Mouse (Mus musculus) left cerebral cortex, postnatal 25 days (tissue): ENCODE measurements at regions not wholly inside any gene's neighbourhood (a gene's known extent, or its start where the extent isn't known, plus 50 kb on each side); places are given as distances from the start of the nearest gene placed in this dataset.

Source experiments
- DNase-seq, 2 experiments: peaks; one replicate each; pipeline ENCODE4 v3.0.0; 2022; ENCODE audit warnings: low spot score in 2 of 2, mixed read lengths in 1 of 2
- intact Hi-C: fragments of 180-260 bp; cut with DNase I; formaldehyde crosslinking; loops from one replicate; pipeline ENCODE4 v1.15.1; 2025

GRCm38 (mm10) chr7:77632656-77633055 lies 1105.2 kb downstream of the Ntrk3 start:
- DNase-seq, result no peak
- intact Hi-C loops, result no loop called here

GRCm38 (mm10) chr7:77623491-77623890 lies 1114.3 kb downstream of the Ntrk3 start:
- intact Hi-C loops, result no loop called here
- no peak for DNase-seq

DNA sequence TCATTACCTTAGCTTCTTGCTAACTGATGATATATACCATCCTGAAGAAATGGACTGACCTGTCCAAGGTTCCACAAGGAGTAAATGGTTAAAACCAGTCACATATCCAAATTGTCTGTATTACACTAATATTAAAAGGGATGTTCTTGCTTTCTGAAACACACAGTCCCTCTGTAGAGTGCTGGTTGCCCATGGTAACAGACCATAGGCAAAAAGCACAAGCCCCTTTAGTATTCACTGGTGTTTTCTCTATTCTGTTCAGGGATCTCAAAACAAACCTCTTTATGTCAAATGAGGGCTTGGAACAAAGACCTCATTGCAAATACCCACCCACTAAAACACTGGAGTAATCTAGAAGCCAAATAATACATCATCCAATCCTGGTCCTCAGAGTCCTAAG lies 1114.9 kb downstream of the Ntrk3 start:
- intact Hi-C loops, result no loop called here
- DNase-seq, result no peak

DNA sequence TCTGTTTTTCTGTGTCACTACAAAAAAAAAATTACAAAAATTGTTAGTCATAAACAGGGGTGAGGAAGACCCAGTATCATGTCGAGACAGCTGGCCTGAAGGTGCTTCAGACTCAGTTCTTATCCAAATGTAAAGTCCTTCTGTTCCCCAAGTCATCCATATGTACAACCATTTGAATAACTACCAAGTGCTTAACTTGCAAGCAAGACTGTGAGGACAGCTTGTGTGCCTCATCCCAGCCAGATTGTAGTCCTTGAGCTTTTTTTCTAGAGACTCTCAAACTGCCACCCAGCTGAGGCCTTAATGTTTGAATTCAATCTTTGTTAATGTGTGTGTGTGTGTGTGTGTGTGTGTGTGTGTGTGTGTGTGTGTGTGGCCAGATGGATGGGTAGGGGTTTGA lies 1164.9 kb downstream of the Ntrk3 start:
- intact Hi-C loops, result no loop called here
- DNase-seq, result no peak

DNA sequence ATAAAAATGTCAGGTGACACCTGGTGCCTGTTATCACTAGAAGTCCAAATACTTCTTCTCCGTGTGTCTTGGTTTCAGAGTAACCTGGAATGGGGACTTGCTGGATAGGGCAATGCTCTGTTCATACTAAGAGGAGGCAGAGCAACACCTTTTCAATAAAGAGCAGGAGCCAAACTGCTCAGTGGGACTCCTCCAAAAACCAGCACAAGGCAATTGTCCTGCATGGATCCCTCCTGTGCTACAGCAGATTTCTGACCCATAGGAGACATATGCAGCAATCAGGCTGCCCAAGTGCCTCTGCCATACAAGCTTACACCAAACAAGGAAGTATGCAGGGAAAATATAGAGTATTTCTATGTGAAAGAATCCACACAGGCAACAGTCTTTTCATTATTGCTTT lies 1178.7 kb downstream of the Ntrk3 start:
- intact Hi-C loops, result no loop called here
- no peak for DNase-seq

DNA sequence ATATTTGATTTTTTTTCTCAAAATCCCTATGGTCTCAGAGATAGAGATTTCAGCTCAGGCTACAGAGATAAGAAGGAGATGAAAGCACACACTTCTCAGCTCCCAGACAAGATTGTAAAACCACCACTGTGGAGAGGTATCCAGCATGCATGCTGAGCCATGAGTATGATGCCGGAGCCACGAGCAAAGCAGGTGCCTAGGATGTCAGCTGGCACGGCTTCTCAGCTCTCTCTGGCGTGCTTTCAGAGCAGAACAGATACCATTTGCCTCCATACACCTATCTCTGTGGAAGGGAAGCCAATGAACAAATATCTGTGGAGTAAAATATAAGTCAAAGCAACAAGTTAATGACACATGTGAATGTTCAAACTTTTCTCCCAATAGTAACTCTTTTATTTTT lies 1179.3 kb downstream of the Ntrk3 start:
- no peak for DNase-seq
- intact Hi-C loops, result no loop called here

DNA sequence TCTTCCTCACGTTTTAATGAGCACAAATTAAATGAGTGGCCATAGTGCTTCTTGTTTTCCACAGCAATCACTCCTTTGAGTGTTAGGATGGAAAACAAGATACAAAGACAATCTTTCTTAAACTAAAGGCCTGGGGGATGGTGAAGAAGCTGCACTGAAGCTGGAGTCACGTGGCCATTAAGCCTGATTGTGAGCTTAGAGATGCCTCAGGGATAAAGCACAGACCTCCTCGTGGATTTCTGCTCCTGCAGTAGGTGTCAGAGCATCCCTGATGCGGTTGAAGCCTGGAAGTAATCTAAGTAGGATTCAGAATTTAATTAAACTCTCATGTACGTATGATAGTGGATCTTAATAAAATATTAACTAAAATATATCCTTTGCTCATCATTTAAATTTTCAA lies 1200.9 kb downstream of the Ntrk3 start:
- DNase-seq, result no peak
- intact Hi-C loops, result no loop called here

DNA sequence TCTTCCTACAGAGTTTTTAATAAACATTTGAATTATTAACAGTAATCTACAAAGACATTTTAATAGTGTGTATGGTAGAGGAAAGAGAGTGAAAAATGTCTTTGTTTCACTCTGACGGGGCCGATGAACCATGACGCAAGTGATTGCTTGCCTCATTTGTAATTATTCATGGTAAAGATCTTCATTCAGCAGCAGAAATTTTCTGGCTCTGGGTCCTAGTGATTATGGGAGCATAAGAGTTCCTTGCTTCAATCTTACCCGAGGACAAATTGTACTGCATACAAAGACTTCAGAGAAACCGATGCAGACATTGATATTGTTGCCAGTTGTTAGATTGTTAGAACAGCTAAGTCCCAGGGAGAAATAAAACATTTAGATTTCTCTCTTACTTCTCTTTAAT lies 1209.9 kb downstream of the Ntrk3 start:
- no peak for DNase-seq
- intact Hi-C loops, result no loop called here

DNA sequence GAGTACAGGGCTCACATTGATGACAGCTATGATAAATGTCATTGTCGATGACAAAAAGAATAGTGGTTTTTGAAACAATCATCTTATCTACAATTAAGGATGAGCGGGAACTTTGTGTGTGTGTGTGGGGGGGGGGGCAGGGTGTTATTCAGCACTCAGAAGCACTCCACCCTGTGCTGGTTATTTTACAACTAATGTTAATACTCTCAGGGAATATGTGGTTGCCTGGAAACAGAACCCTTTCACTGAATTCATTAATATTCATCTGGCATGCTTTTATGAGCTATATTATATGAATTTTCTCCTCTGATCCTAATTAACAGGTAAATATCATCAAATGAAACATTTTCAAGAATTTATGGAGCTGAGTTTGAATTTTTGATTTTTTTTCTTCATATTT lies 1228.2 kb downstream of the Ntrk3 start:
- intact Hi-C loops, result no loop called here

DNA sequence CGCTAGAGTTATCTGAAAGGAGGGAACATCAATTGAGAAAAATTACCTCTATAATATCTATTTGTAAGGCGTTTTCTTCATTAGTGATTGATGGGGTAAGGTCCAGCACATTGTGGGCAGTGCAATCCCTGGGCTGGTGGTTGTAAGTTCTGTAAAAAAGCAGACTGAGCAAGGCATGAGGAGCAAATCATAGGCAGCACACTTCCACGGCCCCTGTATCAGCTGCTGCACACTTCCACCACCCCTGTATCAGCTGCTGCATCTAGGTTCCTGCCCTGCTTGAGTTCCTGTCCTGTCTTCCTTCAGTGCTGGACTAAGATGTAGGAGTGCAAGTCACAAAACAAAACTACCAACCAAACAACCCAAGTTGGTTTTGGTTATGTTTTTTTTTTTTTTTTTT lies 1230.2 kb downstream of the Ntrk3 start:
- intact Hi-C loops, result no loop called here
- DNase-seq, result no peak

More for the DNA sequence above, 1228.2 kb downstream of the Ntrk3 start:
- DNase-seq, result no peak

- intact Hi-C loops, result no loop called here
- no peak for DNase-seq
Observed at GRCm38 (mm10) chr7:77502608-77503007, 1235.2 kb downstream of the Ntrk3 start.

GRCm38 (mm10) chr7:77495066-77495465 lies 1242.7 kb downstream of the Ntrk3 start:
- intact Hi-C loops, result no loop called here
- DNase-seq, result no peak

DNA sequence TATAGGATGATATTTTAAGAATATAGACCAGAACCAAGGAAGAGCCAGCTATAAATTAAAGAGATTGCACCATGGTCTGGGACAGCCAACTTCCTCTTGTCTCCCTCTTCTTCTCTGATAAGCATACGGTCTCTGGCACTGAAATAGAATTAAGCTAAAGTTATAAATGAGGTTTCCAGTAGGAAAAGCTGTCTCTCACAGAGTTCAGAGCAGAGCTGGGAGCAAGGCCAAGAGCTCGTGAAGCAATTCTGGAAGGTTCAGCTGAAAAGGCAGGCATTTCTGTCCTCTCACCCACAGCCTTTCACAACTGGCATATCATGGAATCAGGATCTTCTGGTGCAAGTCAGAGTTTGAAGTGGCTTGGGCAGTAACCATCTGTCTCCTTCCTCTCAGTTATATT lies 1247.8 kb downstream of the Agbl1 start:
- intact Hi-C loops, result no loop called here
- peak in 1 of 2 experiments; percentile 27 for DNase-seq

GRCm38 (mm10) chr7:77446052-77446367 lies 1216.3 kb downstream of the Agbl1 start:
- DNase-seq, result no peak
- intact Hi-C loops, result loop anchor here (10.0 kb wide), 1 partner anchor 311 kb away; no protein-coding TSS in a partner anchor

DNA sequence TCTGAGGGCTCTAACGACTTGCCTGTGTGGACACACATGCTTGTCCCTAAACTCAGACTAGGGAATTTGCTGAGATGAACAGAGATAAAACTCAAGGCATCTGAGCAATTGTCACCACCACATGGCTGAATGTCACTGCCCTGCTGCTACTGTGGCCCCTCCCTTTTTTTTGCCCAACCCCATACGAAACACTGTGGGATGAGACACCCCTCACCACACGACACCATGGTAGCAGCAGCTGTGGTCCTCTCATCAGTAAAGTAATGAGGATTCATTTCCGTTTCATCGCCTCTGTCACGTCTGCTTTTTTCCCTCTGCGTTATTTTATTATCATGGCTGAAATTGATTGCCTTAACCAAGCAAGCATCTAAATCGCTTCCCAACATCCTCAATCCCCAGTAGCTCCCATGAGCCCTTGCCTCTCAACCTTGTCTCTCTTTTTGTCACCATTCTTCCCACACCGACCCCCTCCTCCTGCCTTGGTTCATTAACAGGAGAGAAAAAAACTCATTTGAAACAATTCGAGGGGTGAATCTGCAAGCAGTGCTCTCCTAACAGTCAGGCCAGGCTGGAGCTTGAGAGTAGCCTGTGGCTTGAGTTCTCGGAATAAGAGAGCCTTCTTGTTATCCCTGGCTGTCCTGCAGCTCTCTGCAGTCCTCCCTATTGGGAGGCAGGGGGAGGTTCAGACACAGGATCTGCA lies 1215.8 kb downstream of the Agbl1 start:
- DNase-seq, result no peak

DNA sequence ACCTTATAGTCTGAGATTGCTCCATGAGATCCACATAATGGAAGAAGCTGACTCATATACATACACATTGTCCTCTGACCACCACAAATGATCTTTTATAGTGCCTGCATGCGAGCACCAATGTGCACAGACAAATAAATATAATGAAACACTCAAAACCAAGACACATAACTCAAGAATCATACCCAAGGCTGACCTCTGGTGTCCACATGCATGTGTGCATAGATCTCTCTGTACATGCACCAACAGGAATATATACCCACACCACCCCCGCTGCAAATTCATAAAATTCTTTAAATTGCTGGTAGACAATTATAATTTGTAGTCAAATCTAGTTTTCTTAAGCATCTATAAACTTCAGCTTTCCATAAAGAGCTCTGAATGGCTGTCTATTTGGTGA lies 1211.9 kb downstream of the Agbl1 start:
- DNase-seq, result peak in 1 of 2 experiments; percentile 14
- intact Hi-C loops, result loop anchor here (10.0 kb wide), 1 partner anchor 307 kb away; no protein-coding TSS in a partner anchor

More for the DNA sequence above, 1215.8 kb downstream of the Agbl1 start:
- intact Hi-C loops, result loop anchor here (10.0 kb wide), 1 partner anchor 311 kb away; no protein-coding TSS in a partner anchor

DNA sequence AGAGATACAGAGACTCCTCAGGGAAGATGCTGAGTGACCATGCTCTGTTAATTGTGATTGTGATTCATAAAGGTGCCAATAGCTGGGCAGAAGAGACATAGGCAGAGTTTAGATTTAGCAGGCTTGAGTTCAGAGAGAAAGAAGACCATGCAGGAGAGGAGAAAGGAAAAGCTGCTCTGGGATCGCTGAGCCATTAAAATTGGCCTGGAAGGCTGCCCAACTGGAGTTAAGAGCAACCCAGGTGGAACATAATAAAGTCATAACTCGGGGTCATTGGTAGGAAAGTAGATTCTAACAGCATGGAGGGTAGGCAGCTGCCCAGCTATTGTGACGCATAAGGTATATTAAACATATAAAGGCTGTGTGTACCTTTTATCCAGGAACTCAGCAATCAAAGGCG lies 1183.9 kb downstream of the Agbl1 start:
- intact Hi-C loops, result no loop called here
- no peak for DNase-seq
